Mouse (Mus musculus) heart, postnatal 0 days (tissue): ENCODE measurements around the gene Supt6. TPM values are rescaled to one million over a fixed set of nuclear protein-coding genes. Genes with fewer than 3 reads are reported as not detected.
A peak's percentile ranks its signal among the peaks of the same experiment; 100 is the strongest.

Experiments
- ATAC-seq: fragments of 200-750 bp; cut with Nextera tagmentation; 2 replicates; pipeline ENCODE4 v1.8.0; 2017; ENCODE audit warnings: low read depth, moderate number of reproducible peaks, moderate library complexity; ENCODE audit not compliant: insufficient read depth
- DNase-seq: peaks from one replicate; pipeline ENCODE4 v3.0.0-alpha.2; 2016; ENCODE audit warnings: low spot score
- H3K27ac ChIP-seq: fragments of 300-500 bp; sonication (generic); 2 replicates; pipeline ENCODE4 v1.5.1; 2014; ENCODE audit warnings: low read depth, mild to moderate bottlenecking
- H3K27me3 ChIP-seq: fragments of 300-500 bp; sonication (generic); 2 replicates; pipeline ENCODE4 v1.6.1; 2014; ENCODE audit warnings: low read length, mixed read lengths; ENCODE audit not compliant: control insufficient read depth, insufficient read depth
- H3K36me3 ChIP-seq: fragments of 300-500 bp; sonication (generic); replicated peaks from 2 replicates; pipeline ENCODE4 v1.6.1; 2014; ENCODE audit warnings: low read length, mixed read lengths; ENCODE audit not compliant: control insufficient read depth, insufficient read depth
- H3K4me1 ChIP-seq: fragments of 300-500 bp; sonication (generic); 2 replicates; pipeline ENCODE4 v1.6.1; 2014; ENCODE audit warnings: antibody characterized with exemption; ENCODE audit not compliant: control insufficient read depth, insufficient read depth
- H3K4me2 ChIP-seq: fragments of 300-500 bp; sonication (generic); 2 replicates; pipeline ENCODE4 v1.6.1; 2014; ENCODE audit warnings: low read depth, mild to moderate bottlenecking, low read length, moderate library complexity
- H3K4me3 ChIP-seq: fragments of 300-500 bp; sonication (generic); 2 replicates; pipeline ENCODE4 v1.5.1; 2014; ENCODE audit warnings: low read depth, low read length
- H3K9ac ChIP-seq: fragments of 300-500 bp; sonication (generic); replicated peaks from 2 replicates; pipeline ENCODE4 v1.6.1; 2014; ENCODE audit warnings: low read depth, low read length, mixed read lengths
- H3K9me3 ChIP-seq: fragments of 300-500 bp; sonication (generic); replicated peaks from 2 replicates; pipeline ENCODE4 v1.6.1; 2016; ENCODE audit warnings: low read length; ENCODE audit not compliant: control insufficient read depth
- CTCF ChIP-seq: IDR thresholded peaks from 2 replicates; pipeline ENCODE4 v1.5.1; 2016; ENCODE audit warnings: antibody characterized with exemption, control low read depth, low read depth
- EP300 ChIP-seq: IDR thresholded peaks from 2 replicates; pipeline ENCODE4 v1.6.1; 2016; ENCODE audit warnings: antibody characterized with exemption, low read depth
- WGBS: fragments of 180-500 bp; shearing (Covaris S2); extraction: QIAGEN DNeasy Blood & Tissue Kit; methylation state at CpG from one replicate; pipeline ENCODE4 v1.1.7; 2014; 5-methylcytosine and 5-hydroxymethylcytosine counted together
- polyA plus RNA-seq: library from polyadenylated mRNA; unstranded; fragments of >200 nt; fragmentation: Nextera tagmentation; extraction: Ambion mirVana; gene quantifications from 2 replicates; pipeline ENCODE4 v1.2.1, GENCODE M21; 2015
- total RNA-seq: library from RNA; depleted of rRNA; stranded (reverse); fragments of >200 nt; gene quantifications from 2 replicates; pipeline ENCODE4 v1.2.3, GENCODE M21; 2014; ENCODE audit warnings: low replicate concordance

Supt6 gene
- total and polyA plus RNA-seq, 2 experiments from 2014 or later = 7.6 to 12.1 TPM

DNA sequence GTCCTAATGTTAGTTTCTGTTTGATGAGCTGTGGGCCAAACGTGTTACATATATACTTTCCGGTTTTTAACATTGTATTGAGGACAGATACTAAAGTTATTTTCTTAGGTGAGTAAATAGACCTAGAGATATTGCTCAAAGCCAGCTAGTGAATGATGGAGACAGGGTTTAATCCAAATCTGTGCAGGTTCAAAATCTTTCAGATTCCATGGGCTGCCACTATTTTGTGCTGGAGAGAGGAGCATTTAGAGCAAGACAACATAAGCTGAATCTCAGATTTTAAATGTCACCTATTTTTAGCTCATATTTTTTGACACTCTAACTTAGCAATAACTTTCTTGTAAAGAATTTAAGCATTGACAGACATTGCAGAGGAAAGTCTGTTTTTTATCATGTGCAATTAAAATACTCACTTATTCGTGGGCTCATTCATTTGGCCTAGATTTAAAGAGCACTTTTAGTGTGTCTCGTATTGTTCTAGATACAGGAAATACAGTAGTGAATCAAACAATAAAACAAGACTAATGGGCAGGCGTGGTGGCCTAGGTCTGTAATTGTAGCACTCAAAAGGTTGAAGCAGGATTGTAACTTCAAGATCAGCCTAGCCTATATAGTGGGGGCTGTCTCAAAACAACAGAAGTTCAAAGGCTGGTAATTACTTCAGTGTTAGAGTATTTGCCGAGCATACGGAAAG is 678 bp upstream of the Supt6 start:
- H3K4me1 ChIP-seq = peaks cover 17% of the 10 kb centered on the region
- H3K9me3 ChIP-seq = no peaks in the 10 kb centered on the region
- peaks cover 13% of the 10 kb centered on the region for H3K36me3 ChIP-seq
- ATAC-seq (no peak), DNase-seq (no peak)
- WGBS = 35% methylated on average over 7 of the region's 7 CpGs
- H3K4me2 ChIP-seq = peak overlapping the region; percentile 89
- H3K27me3 ChIP-seq = no peaks in the 10 kb centered on the region
- H3K4me3 ChIP-seq = peak overlapping the region; percentile 84
- peak overlapping the region; percentile 98 for H3K27ac ChIP-seq
- TF ChIP-seq CTCF (no peak), EP300 (no peak)
- peak overlapping the region; percentile 93; the same call in 1 of the 2 replicates for H3K9ac ChIP-seq

DNA sequence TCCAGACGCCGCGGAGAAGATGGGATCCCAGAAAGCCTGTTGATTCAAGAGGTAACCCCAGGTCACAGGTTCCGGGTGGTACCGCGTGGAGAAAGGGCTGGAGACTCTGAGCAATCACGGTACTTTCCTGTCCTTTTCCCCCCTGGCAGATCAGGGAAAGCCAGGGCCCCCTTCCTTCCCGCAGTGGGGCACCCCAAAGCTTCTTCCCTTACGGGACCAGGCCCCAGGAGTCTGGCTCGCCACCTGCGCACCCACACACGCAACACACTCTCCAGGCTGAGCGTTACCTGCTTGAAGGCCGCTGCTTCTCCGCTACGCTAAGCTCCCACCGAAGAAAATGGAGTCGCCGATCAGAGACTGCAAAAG is 543 bp downstream of the Supt6 start:
- Histone ChIP-seq H3K9ac (peak overlapping the region; percentile 93), H3K4me3 (peak overlapping the region; percentile 84), H3K27me3 (no peaks in the 10 kb centered on the region), H3K27ac (peak overlapping the region; percentile 98), H3K9me3 (no peaks in the 10 kb centered on the region), H3K4me2 (peak overlapping the region; percentile 89), H3K4me1 (peaks cover 20% of the 10 kb centered on the region), H3K36me3 (peaks cover 11% of the 10 kb centered on the region)
- DNase-seq (peak; percentile 14), ATAC-seq (peak; percentile 29)
- TF ChIP-seq CTCF (no peak), EP300 (no peak)
- WGBS = under 1% methylated on average over 19 of the region's 19 CpGs

DNA sequence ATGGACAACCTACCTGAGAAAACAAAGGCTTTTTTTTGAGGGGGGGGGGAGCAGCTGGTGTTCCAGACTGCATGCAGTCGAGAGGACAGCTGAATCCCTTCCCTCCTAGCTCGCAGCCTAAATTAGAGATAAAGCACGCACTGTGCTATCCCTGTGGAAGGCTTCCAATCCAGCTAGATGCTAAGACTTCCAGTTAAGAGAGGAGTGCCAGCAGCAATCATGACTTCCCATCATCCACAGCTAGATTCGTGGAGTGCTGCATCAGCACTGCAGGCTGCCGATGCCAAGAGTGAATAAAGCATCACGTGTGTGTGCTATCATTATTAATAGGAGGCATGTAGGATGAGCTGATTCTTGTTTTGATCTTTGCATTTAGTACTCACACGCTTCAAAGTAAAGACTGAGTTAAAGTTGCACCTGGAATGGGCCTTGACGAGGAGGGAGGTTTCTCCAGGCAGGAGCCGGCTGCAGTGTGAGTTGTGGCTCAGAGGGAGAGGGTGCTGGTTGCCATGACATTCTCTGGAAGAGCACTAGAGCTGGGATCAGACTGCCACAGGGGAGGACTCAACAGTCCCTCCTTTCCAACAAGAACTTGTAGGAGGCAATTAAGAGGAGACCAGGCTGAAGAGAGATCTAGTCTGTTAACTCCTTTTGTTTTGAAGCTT is 5.5 kb downstream of the Supt6 start:
- Histone ChIP-seq H3K27me3 (no peaks in the 10 kb centered on the region), H3K9ac (no peak overlapping the region), H3K4me1 (peaks cover 15% of the 10 kb centered on the region), H3K9me3 (no peaks in the 10 kb centered on the region), H3K36me3 (peaks cover 11% of the 10 kb centered on the region), H3K4me2 (no peak overlapping the region), H3K4me3 (no peak overlapping the region), H3K27ac (peak overlapping the region; percentile 30; the same call in 1 of the 2 replicates)
- no peak for ATAC-seq
- 51% methylated on average over 9 of the region's 9 CpGs for WGBS
- TF ChIP-seq CTCF (no peak), EP300 (no peak)
- no peak for DNase-seq

DNA sequence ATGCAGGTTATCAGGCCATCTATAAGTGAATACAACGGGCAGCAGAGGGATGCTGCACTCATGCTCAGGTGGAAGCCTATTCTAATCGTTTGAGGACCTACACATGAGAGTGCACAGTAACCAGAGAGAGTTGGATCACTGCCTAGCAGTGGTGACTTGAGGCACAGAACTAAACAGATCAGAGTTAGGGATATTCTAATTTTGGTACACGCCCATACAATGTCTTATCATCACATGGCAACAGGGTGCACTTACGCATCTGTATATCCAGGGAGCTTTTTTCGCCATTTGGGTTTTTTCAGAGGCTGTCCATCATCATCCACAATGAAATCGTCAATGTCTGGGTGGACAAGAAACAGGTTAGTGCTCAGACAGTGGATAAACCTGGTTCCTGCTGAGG is 14.3 kb downstream of the Supt6 start:
- H3K4me2 ChIP-seq = no peak overlapping the region
- no peaks in the 10 kb centered on the region for H3K27me3 ChIP-seq
- no peak overlapping the region for H3K9ac ChIP-seq
- no peak overlapping the region for H3K27ac ChIP-seq
- TF ChIP-seq CTCF (no peak), EP300 (no peak)
- H3K4me3 ChIP-seq = no peak overlapping the region
- no peaks in the 10 kb centered on the region for H3K9me3 ChIP-seq
- 82% methylated on average over 6 of the region's 6 CpGs for WGBS
- no peaks in the 10 kb centered on the region for H3K4me1 ChIP-seq
- H3K36me3 ChIP-seq = peaks cover 77% of the 10 kb centered on the region
- DNase-seq (no peak), ATAC-seq (no peak)

DNA sequence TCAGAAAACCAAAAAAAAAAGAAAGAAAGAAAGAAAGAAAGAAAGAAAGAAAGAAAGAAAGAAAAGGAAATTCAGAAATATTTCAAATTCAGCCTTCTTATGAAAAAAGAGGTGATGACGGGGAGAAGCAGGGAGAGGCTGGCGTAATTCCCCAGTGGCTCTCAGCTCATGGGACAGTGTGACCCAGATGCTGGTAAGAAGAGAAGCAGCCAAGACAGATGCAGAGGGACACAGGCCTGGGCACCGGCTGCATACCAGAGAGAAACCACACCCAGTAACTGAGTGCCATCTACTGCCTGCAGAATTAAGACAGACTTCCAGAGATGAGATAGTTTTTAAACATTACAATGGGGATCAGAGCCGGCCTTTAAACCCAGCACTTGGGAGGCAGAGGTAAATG is 22.2 kb downstream of the Supt6 start:
- no peaks in the 10 kb centered on the region for H3K27me3 ChIP-seq
- ATAC-seq (no peak), DNase-seq (no peak)
- H3K9me3 ChIP-seq = no peaks in the 10 kb centered on the region
- no peaks in the 10 kb centered on the region for H3K4me1 ChIP-seq
- H3K9ac ChIP-seq = no peak overlapping the region
- no peak for TF ChIP-seq EP300
- H3K27ac ChIP-seq = no peak overlapping the region
- no peak overlapping the region for H3K4me2 ChIP-seq
- 84% methylated on average over 4 of the region's 4 CpGs for WGBS
- H3K36me3 ChIP-seq = peaks cover 98% of the 10 kb centered on the region
- no peak overlapping the region for H3K4me3 ChIP-seq
